Mouse (Mus musculus) naive thymus-derived CD4-positive, alpha-beta T cell, adult 5 months (primary cell): ENCODE results near the gene Slc46a3. TPM values are rescaled to one million over a fixed set of nuclear protein-coding genes. Genes with fewer than 3 reads are reported as not detected.

Source experiments
- polyA plus RNA-seq: library from polyadenylated mRNA; unstranded; fragments of 100-300 nt; shearing (Covaris generic); gene quantifications from one replicate; pipeline ENCODE4 v1.2.1, GENCODE M21; 2017

Gene Slc46a3
- polyA plus RNA-seq = 6.1 TPM

GRCm38 (mm10) chr5:147894455-147895076 is at the start of gene Slc46a3:
TSS of gene Slc46a3 (minus strand) at chr5:147894815.

GRCm38 (mm10) chr5:147860449-147861261 is 34.0 kb downstream of the Slc46a3 start, which contains the start of gene Pomp:
TSS of gene Pomp (plus strand) at chr5:147860461.

Other genes starting within 250 kb of the Slc46a3 start
- gene Flt1, start 168.8 kb downstream of the Slc46a3 start, polyA plus RNA-seq = 0.05 TPM
- gene Pomp, start 34.4 kb downstream of the Slc46a3 start, polyA plus RNA-seq = 199 TPM
- 0.83 TPM for gene Mtus2, start 62.5 kb upstream of the Slc46a3 start, polyA plus RNA-seq